Mouse (Mus musculus): ENCODE measurements around the gene Apbb2. TPM values are rescaled to one million over a fixed set of nuclear protein-coding genes. Genes with fewer than 3 reads are reported as not detected.

Gene Apbb2
- polyA plus RNA-seq, 1 experiment from 2014 or later, result 63.9 TPM

DNA sequence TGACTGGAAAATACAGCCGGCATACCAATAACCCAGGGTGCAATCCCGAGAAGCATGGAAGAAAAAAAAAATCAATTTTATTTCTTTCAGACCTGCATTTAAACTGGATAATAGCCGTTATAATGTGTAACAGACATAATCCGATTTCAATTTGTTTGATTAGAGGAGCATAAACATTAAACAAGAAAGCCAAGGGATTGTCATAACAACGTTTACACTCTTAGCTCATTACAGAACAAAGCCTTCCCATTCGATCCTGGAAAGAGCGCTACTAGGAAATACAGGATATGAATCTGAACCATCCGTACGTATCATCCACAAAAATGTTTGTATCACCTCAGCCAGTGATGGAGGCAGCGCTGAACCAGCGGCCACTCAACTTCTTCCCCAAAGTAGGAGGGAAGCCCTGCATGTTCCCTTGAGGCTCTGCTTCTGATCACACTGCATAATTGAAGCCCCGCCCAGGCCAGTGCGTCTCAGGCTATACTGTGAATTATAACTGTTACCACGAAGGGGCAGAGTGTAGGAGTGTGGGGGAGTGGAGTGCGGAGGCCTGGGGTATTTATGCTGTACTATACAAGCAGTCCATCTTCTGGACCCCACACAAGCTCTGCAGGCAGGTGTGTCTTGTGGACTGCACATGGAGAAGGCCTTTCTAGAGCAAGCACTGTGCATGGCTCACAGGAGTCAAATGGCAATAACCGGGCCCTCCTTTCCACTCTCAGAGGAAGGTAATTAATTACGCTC lies 278.1 kb downstream of the Apbb2 start:
- H3K9ac ChIP-seq, result no peak overlapping the region
- peaks cover 20% of the 10 kb centered on the region for H3K4me1 ChIP-seq
- ATAC-seq (ENCODE audit: low FRiP score, low read depth), result no peak
- peaks cover 9% of the 10 kb centered on the region; the same call in 1 of the 2 replicates for H3K27me3 ChIP-seq
- H3K4me3 ChIP-seq, result no peak overlapping the region
- H3K9me3 ChIP-seq, result no peaks in the 10 kb centered on the region
- no peak overlapping the region for H3K27ac ChIP-seq
- 67% methylated on average over 17 of the region's 17 CpGs for WGBS
- no peaks in the 10 kb centered on the region for H3K36me3 ChIP-seq
- H3K4me2 ChIP-seq (replicated peaks), result no peak overlapping the region

DNA sequence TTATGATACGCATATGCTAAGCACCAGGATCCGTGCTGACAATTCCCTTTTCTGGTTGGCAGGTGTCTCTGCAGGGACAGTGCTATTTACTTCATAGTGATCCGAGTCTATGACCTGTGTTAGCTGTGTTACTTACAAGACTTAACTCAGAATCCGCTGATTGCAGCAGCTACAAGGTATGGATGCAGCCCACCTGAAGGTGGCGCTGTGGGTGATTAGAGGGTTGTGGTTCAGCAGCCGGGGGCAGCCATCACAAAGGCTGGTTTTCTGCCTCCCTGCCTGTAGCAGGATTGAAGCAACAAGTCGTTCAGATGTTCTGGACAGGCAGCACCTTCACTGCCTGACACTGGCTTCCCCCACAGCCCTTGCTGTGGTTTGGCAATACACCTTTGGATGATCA lies 280.0 kb downstream of the Apbb2 start:
- 40% methylated on average over 7 of the region's 7 CpGs for WGBS
- Histone ChIP-seq H3K9ac (no peak overlapping the region), H3K36me3 (no peaks in the 10 kb centered on the region), H3K9me3 (no peaks in the 10 kb centered on the region), H3K4me1 (peaks cover 14% of the 10 kb centered on the region), H3K27me3 (peaks cover 9% of the 10 kb centered on the region; the same call in 1 of the 2 replicates), H3K4me3 (no peak overlapping the region), H3K4me2 (replicated peaks) (no peak overlapping the region), H3K27ac (no peak overlapping the region)
- no peak for ATAC-seq (ENCODE audit: low FRiP score, low read depth)

DNA sequence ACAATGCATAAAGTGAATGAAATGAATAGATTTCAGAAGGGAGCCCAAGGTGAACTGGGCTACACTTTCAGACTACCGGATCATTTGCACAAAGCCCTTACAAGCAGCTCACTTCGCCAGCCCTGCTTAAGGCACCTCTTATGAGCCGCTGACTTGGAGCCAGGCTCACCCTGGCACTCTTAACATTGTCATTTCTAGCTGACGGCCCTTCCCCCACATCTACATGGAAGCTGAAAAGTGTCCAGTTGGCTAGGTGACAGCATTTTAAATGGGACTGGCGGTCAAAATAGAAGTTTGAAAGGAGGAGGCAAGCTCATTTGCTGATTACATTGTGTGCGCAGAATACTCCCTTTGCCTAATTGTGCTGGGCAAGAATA lies 280.6 kb downstream of the Apbb2 start:
- no peak overlapping the region for H3K9ac ChIP-seq
- 39% methylated on average over 6 of the region's 6 CpGs for WGBS
- peak overlapping the region; percentile 48 for H3K4me3 ChIP-seq
- peak; percentile 33; the same call in 1 of the 2 replicates for ATAC-seq (ENCODE audit: low FRiP score, low read depth)
- H3K4me2 ChIP-seq (replicated peaks), result peak overlapping the region; percentile 89
- H3K27me3 ChIP-seq, result peaks cover 9% of the 10 kb centered on the region; the same call in 1 of the 2 replicates
- H3K27ac ChIP-seq, result no peak overlapping the region
- no peaks in the 10 kb centered on the region for H3K36me3 ChIP-seq
- peaks cover 14% of the 10 kb centered on the region for H3K4me1 ChIP-seq
- H3K9me3 ChIP-seq, result no peaks in the 10 kb centered on the region

DNA sequence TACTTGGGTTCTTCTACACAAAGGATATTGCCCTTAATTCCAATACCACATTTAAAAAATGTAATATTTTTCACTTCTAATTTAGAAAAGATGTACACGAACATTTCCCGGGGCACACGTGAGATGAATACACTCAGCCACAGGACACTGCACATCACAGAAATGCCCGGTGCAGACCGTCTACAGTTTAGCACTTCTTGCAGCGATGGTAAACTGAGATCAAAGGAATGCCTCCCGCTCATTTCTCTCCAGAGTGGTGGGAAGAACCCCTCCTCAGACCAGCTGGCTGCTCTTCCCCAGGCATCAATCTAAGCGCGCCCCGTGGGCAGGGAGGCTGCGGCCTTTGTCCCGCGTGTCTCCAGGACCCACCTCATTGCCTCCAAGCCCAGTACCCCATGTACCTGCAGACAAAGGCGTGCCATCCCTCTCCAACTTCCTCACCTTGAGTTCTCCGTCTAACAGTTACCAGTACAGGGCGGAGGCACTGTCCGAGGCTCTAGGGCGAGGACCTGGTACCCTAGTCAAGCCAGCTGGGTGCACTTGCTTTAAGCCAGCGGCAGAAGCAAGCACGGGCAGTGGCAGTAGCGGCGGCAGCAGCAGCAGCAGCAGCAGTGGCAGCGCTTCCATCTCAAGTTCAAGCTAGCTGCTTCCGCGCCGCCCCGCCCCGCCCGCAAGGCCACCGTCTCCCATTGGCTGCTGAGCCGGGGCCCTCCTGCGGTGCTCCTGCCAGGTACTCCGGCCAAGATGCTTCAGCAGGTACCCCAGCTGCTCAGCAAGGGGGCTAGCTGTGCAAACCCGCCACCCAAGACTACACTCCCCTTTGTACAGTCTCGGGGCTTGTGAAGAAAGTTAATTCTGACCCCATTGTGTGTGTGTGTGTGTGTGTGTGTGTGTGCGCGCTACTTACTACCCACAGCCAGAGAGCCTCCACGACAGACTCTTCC lies 281.3 kb downstream of the Apbb2 start:
- peaks cover 14% of the 10 kb centered on the region for H3K4me1 ChIP-seq
- no peaks in the 10 kb centered on the region for H3K9me3 ChIP-seq
- peak overlapping the region; percentile 48 for H3K4me3 ChIP-seq
- peaks cover 9% of the 10 kb centered on the region; the same call in 1 of the 2 replicates for H3K27me3 ChIP-seq
- H3K4me2 ChIP-seq (replicated peaks), result peak overlapping the region; percentile 89
- WGBS, result 3% methylated on average over 38 of the region's 38 CpGs
- no peak overlapping the region for H3K27ac ChIP-seq
- H3K36me3 ChIP-seq, result no peaks in the 10 kb centered on the region
- H3K9ac ChIP-seq, result peak overlapping the region; percentile 66
- peak; percentile 83; the same call in 1 of the 2 replicates for ATAC-seq (ENCODE audit: low FRiP score, low read depth)

DNA sequence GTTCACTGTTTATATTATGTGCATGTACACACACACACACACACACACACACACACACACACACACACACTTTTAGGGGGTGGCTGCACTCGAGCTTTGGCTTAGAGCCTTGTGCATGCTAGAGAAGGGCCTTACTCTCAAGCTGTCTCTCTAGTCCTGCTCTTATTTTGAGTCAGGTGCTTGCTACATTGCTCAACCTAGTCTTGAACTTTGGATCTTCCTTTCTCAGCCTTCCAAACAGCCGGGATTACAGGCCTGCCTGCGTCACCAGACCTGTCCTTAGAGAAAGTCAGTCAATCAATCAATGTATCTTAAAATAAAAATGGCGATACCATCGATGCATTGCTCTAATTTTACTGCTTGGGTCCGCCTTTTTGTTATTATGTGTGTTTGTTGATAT lies 287.8 kb downstream of the Apbb2 start:
- H3K9ac ChIP-seq, result no peak overlapping the region
- H3K9me3 ChIP-seq, result no peaks in the 10 kb centered on the region; the same call in 1 of the 2 replicates
- H3K27me3 ChIP-seq, result no peaks in the 10 kb centered on the region
- ATAC-seq (ENCODE audit: low FRiP score, low read depth), result no peak
- H3K4me1 ChIP-seq, result no peaks in the 10 kb centered on the region
- 92% methylated on average over 6 of the region's 6 CpGs for WGBS
- no peak overlapping the region for H3K4me2 ChIP-seq (replicated peaks)
- H3K36me3 ChIP-seq, result peaks cover 10% of the 10 kb centered on the region; the same call in 1 of the 2 replicates
- H3K27ac ChIP-seq, result no peak overlapping the region
- H3K4me3 ChIP-seq, result no peak overlapping the region

DNA sequence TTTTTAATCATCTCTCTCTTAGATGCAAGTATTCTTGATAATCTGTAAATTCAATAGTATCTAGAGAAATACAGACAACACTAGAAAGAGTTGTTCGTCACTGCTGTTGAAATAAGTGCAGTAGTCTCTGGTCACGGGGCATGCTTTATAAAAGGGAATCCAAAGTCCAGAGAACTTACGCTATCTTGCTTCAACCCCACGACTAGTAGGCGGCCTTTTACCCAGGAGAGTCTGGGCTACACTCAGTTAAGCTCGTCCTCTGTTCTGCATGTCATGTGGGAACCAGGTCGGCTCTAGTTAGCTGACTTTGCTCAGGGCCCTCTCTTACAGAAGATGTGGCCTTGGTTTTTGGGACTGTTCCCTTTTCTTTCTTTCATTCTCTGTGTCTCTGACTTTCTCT lies 289.8 kb downstream of the Apbb2 start:
- ATAC-seq (ENCODE audit: low FRiP score, low read depth), result no peak
- 92% methylated on average over 7 of the region's 7 CpGs for WGBS
- Histone ChIP-seq H3K9ac (no peak overlapping the region), H3K4me1 (no peaks in the 10 kb centered on the region), H3K36me3 (peaks cover 13% of the 10 kb centered on the region; the same call in 1 of the 2 replicates), H3K27ac (no peak overlapping the region), H3K9me3 (no peaks in the 10 kb centered on the region; the same call in 1 of the 2 replicates), H3K27me3 (no peaks in the 10 kb centered on the region), H3K4me2 (replicated peaks) (no peak overlapping the region), H3K4me3 (no peak overlapping the region)

DNA sequence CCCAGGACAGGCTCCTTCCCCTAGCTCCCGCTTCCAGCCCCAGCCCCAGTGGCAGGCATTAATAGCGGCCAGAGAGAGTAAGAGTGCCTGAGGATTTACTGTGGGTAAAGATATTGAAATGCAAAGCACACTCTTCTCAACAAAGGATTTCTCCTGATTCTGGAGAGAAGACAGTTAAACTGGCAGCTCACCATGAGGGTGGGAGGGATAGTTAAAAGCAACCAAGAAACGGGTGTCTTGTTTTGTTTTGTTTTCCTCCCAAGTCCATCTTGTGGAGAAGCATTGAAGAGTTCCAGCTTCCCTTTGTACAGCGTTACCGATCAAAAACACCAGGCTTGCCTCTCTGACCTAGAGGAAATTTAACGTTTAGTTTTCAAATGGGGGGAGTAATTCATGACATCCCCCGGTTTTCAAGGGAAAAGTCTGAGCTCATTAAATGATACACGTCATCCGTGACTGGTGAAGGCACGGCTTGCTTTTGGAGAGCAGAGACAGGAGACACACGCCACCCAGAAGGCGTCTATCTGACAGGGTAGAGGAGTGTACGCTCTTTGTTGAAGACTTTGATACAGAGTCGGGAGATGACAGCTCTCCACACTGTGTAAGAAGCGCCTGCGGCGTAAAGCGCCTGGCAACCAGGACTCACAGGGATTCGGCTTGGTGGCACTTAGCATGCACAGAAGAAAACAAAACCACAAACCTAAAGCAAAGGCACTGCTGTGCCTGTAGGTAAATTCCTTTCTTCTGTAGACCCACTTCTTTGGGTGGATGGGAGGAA lies 290.4 kb downstream of the Apbb2 start:
- Histone ChIP-seq H3K9me3 (no peaks in the 10 kb centered on the region; the same call in 1 of the 2 replicates), H3K27me3 (no peaks in the 10 kb centered on the region), H3K4me1 (no peaks in the 10 kb centered on the region), H3K4me2 (replicated peaks) (no peak overlapping the region), H3K9ac (no peak overlapping the region), H3K27ac (no peak overlapping the region), H3K36me3 (peaks cover 13% of the 10 kb centered on the region; the same call in 1 of the 2 replicates), H3K4me3 (no peak overlapping the region)
- 76% methylated on average over 19 of the region's 19 CpGs for WGBS
- ATAC-seq (ENCODE audit: low FRiP score, low read depth), result no peak

DNA sequence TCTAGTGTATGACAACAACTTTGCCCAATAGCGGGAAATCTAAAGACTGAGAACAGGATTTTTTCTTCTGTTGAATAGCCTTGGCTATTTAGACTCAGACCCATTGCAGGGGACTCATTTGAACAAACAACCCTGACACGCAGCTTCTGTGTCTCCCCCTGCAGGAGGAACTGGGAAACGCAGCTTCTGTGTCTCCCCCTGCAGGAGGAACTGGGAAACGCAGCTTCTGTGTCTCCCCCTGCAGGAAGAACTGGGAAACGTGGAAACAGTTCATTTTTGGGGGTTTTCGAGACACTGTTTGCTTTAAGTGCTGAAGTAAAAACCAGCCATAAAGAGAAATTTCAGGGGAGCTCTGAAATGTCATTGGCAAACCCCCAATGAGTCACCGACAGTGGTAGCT lies 292.2 kb downstream of the Apbb2 start:
- Histone ChIP-seq H3K4me3 (no peak overlapping the region), H3K9ac (no peak overlapping the region), H3K9me3 (no peaks in the 10 kb centered on the region; the same call in 1 of the 2 replicates), H3K27ac (no peak overlapping the region), H3K27me3 (no peaks in the 10 kb centered on the region), H3K36me3 (peaks cover 13% of the 10 kb centered on the region; the same call in 1 of the 2 replicates), H3K4me1 (no peaks in the 10 kb centered on the region), H3K4me2 (replicated peaks) (no peak overlapping the region)
- WGBS, result 75% methylated on average over 7 of the region's 7 CpGs
- no peak for ATAC-seq (ENCODE audit: low FRiP score, low read depth)

DNA sequence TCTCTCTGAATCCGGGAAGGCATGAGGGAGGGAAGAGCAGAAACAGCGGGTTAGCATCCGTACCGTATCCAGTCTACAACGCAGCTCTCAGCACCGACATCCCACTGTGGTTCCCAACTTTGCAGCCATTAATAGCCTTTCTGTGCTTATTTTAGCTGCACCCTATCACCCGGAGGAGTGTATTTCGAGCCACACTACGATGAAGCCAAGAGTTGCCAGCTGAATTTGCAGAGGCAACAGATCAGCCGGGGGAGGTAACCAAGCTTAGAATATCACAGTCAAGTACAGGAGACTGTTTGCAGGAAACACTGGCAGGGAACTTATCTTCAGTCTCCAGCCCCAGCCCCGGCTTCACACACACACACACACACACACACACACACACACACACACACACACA lies 295.0 kb downstream of the Apbb2 start:
- 86% methylated on average over 11 of the region's 11 CpGs for WGBS
- no peak for ATAC-seq (ENCODE audit: low FRiP score, low read depth)

DNA sequence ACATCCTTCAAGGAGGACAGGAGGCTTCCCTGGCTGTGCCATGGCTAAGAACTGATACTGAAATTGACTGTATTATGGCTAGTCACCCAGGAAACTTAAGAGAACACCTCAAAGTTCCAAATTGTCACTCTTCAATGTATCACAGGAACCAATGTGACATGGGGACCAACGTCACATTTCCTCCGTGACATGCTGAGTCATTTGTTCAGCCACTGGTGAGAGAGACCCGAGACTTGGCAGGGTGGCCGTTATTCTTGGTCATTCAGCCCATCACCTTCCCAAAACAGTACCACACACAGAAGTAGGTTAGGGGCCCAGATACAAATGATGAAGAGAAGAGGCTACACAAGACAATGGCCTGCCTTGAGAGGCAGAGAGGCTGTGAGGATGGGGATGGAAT lies 295.5 kb downstream of the Apbb2 start:
- no peak for ATAC-seq (ENCODE audit: low FRiP score, low read depth)
- 0 out of 2 replicates have a peak, but pooled peaks cover 9% of the 10 kb centered on the region for H3K4me1 ChIP-seq
- no peak overlapping the region for H3K9ac ChIP-seq
- no peaks in the 10 kb centered on the region for H3K27me3 ChIP-seq
- WGBS, result 88% methylated on average over 4 of the region's 4 CpGs
- H3K4me2 ChIP-seq (replicated peaks), result no peak overlapping the region
- peaks cover 13% of the 10 kb centered on the region; the same call in 1 of the 2 replicates for H3K36me3 ChIP-seq
- H3K4me3 ChIP-seq, result no peak overlapping the region
- H3K27ac ChIP-seq, result no peak overlapping the region
- H3K9me3 ChIP-seq, result no peaks in the 10 kb centered on the region; the same call in 1 of the 2 replicates

More for the DNA sequence above, 295.0 kb downstream of the Apbb2 start:
- H3K27me3 ChIP-seq, result no peaks in the 10 kb centered on the region
- no peak overlapping the region for H3K27ac ChIP-seq
- no peak overlapping the region for H3K9ac ChIP-seq
- H3K4me3 ChIP-seq, result no peak overlapping the region
- no peak overlapping the region for H3K4me2 ChIP-seq (replicated peaks)
- H3K9me3 ChIP-seq, result no peaks in the 10 kb centered on the region; the same call in 1 of the 2 replicates
- 0 out of 2 replicates have a peak, but pooled peaks cover 9% of the 10 kb centered on the region for H3K4me1 ChIP-seq
- peaks cover 13% of the 10 kb centered on the region; the same call in 1 of the 2 replicates for H3K36me3 ChIP-seq

DNA sequence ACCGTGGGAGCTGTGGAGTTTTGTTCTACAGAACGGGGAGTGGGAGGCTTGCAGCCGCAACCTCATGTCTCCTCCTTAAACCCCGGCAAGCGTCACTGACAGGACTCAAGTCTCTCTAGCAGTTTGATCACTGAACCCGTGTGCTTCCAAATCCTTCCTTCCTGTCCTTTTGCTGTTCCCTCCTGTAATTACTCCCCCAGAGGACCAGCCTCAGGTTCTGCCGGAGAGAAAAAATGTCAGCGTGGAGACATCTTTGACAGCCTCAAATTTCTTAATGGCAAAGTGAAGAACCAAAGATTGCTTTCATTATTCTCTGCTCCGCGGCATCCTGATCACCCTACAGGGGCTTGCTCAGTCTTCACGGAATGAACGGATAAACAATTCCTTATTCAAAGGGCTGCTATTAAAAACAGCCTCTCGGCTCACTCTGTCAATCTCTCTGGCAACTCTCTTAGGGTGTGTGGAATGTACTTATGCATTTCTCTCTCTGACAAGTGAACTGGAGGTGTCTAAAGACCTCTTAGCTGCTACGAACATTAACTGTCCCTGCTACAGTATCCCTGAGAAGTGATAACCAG lies 298.7 kb downstream of the Apbb2 start:
- Histone ChIP-seq H3K27me3 (no peaks in the 10 kb centered on the region), H3K9me3 (no peaks in the 10 kb centered on the region), H3K4me2 (replicated peaks) (no peak overlapping the region), H3K27ac (no peak overlapping the region; the same call in 1 of the 2 replicates), H3K4me1 (0 out of 2 replicates have a peak, but pooled peaks cover 9% of the 10 kb centered on the region), H3K4me3 (no peak overlapping the region), H3K9ac (no peak overlapping the region), H3K36me3 (no peaks in the 10 kb centered on the region)
- WGBS, result 66% methylated on average over 14 of the region's 14 CpGs
- ATAC-seq (ENCODE audit: low FRiP score, low read depth), result no peak

Measured in limb, embryonic 13.5 days (tissue).